Mouse (Mus musculus): ENCODE data around the gene Col28a1. TPM values are rescaled to one million over a fixed set of nuclear protein-coding genes. Genes with fewer than 3 reads are reported as not detected.

The Col28a1 gene
- total and polyA plus RNA-seq, 3 experiments, result not detected

DNA sequence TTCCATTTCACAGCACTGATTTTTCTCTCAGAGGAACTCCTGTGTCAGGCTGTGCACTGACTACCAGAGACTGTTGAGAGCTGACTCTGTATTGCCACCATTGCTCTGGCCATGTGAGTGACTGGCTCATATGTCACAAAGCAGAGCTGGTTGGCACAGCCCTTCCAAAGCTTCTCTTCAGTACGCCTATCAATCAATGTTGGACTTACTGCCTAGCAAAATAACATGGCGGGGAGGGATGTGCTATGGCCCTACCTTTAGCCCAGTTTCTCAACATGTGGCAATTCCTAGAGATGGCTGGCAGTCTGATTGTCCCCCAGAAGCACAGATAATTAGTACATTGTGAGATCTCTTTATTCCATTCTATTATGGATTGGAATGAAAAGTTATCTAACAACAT is 109.2 kb downstream of the Col28a1 start:
- Histone ChIP-seq H3K36me3 (ENCODE audit: control insufficient read depth in 1 of 2, insufficient read depth in 2 of 2, low read length in 2 of 2) (no peaks in the 10 kb centered on the region), H3K27me3 (ENCODE audit: control insufficient read depth in 1 of 2, insufficient read depth in 2 of 2, low read length in 2 of 2) (peaks cover 0 to 2% of the 10 kb centered on the region in 2 experiments; a peak in 1 of 4 replicates), H3K79me2 (ENCODE audit: control insufficient read depth, insufficient read depth, low read length, poor library complexity) (no peaks in the 10 kb centered on the region), H3K4me1 (ENCODE audit: control insufficient read depth in 1 of 2, insufficient read depth in 2 of 2, low read length in 2 of 2) (no peaks in the 10 kb centered on the region), H3K9ac (ENCODE audit: control insufficient read depth, low read depth, low read length, poor library complexity, severe bottlenecking) (no peak overlapping the region), H3K9me3 (replicated peaks; ENCODE audit: insufficient read depth, low read length) (no peaks in the 10 kb centered on the region), H3K27ac (ENCODE audit: control insufficient read depth, low read depth, low read length) (no peak overlapping the region), H3K4me3 (ENCODE audit: control insufficient read depth in 1 of 2, insufficient read depth in 1 of 2, low read depth in 2 of 2, low read length in 2 of 2) (no peak overlapping the region)
- TF ChIP-seq RCOR1 (IDR thresholded peaks at IDR 0.05; ENCODE audit: low read depth, low read length) (no peak), MAX (IDR thresholded peaks at IDR 0.05; ENCODE audit: low read length) (no peak), ETS1 (IDR thresholded peaks at IDR 0.05; ENCODE audit: low read depth, low read length) (no peak), E2F4 (IDR thresholded peaks at IDR 0.05; ENCODE audit: borderline replicate concordance, low read depth, low read length) (no peak), TAL1 (IDR thresholded peaks at IDR 0.05; ENCODE audit: low read length) (no peak), USF1 (IDR thresholded peaks at IDR 0.05; ENCODE audit: low read depth, low read length) (no peak), BHLHE40 (IDR thresholded peaks at IDR 0.05; ENCODE audit: borderline replicate concordance, low read depth, low read length) (no peak), ELF1 (IDR thresholded peaks at IDR 0.05; ENCODE audit: low read depth, low read length) (no peak), MXI1 (IDR thresholded peaks at IDR 0.05; ENCODE audit: low read depth, low read length) (no peak), POLR2AphosphoS5 (IDR thresholded peaks at IDR 0.05; ENCODE audit: borderline replicate concordance, low read depth, low read length) (no peak), TCF12 (IDR thresholded peaks at IDR 0.05; ENCODE audit: low read depth, low read length) (no peak), MAFK (IDR thresholded peaks at IDR 0.05; ENCODE audit: borderline replicate concordance, low read depth, low read length) (no peak), NELFE (IDR thresholded peaks at IDR 0.05; ENCODE audit: low read depth, low read length) (no peak)
- no peak for DNase-seq (ENCODE audit: low read depth, low spot score)

DNA sequence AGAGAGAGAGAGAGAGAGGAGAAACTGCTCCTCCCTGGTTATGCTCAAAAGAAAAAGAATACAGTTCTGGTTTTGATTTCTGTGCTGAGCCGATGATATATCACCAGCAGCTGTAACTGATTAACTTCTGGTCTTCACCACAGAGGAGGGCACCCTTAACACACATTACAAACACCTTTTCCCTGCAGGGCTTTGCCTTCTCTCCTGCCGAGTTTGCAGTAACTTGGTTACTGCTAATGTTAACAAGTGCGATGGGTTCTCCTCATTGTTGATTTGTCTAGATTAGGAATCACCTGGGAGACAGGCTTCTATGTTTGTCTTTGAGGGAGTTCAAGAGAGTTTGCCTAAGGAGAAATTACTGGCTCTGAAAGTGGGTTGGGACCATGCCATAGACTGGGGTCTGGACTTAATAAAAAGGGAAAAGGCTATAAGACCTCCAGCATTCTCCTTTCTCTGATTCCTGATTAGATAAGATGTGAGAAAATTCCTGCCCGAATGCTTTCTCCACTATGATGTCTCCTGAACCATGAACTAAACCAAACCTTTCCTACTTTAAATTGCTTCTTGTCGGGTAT is 114.8 kb downstream of the Col28a1 start:
- no peak overlapping the region for H3K4me3 ChIP-seq (ENCODE audit: control insufficient read depth in 1 of 2, insufficient read depth in 1 of 2, low read depth in 2 of 2, low read length in 2 of 2)
- no peak overlapping the region for H3K9ac ChIP-seq (ENCODE audit: control insufficient read depth, low read depth, low read length, poor library complexity, severe bottlenecking)
- no peaks in the 10 kb centered on the region for H3K9me3 ChIP-seq (replicated peaks; ENCODE audit: insufficient read depth, low read length)
- no peak for DNase-seq (ENCODE audit: low read depth, low spot score)
- TF ChIP-seq MAFK (IDR thresholded peaks at IDR 0.05; ENCODE audit: borderline replicate concordance, low read depth, low read length), result no peak
- no peak for TF ChIP-seq ETS1 (IDR thresholded peaks at IDR 0.05; ENCODE audit: low read depth, low read length)
- TF ChIP-seq CHD2 (IDR thresholded peaks at IDR 0.05; ENCODE audit: low read length), result no peak
- TF ChIP-seq MAZ (IDR thresholded peaks at IDR 0.05; ENCODE audit: low read depth, low read length), result no peak
- TF ChIP-seq TBP (IDR thresholded peaks at IDR 0.05; ENCODE audit: low read depth, low read length), result no peak
- no peak for TF ChIP-seq KAT2A (conservative IDR thresholded peaks at IDR 0.05; ENCODE audit: low read depth, low read length)
- no peak for TF ChIP-seq POLR2AphosphoS2 (IDR thresholded peaks at IDR 0.05; ENCODE audit: low read length)
- no peak for TF ChIP-seq TAL1 (IDR thresholded peaks at IDR 0.05; ENCODE audit: low read length)
- no peak for TF ChIP-seq CTCF (IDR thresholded peaks at IDR 0.05 in 2 of 3, conservative IDR thresholded peaks at IDR 0.05 in 1 of 3; ENCODE audit: control insufficient read depth in 1 of 3, insufficient read depth in 1 of 3, low read depth in 2 of 3, low read length in 3 of 3, poor library complexity in 1 of 3, severe bottlenecking in 1 of 3)
- no peak for TF ChIP-seq SMC3 (IDR thresholded peaks at IDR 0.05; ENCODE audit: low read depth, low read length)
- no peaks in the 10 kb centered on the region for H3K79me2 ChIP-seq (ENCODE audit: control insufficient read depth, insufficient read depth, low read length, poor library complexity)
- H3K27me3 ChIP-seq (ENCODE audit: control insufficient read depth in 1 of 2, insufficient read depth in 2 of 2, low read length in 2 of 2), result peaks cover 0 to 2% of the 10 kb centered on the region in 2 experiments; a peak in 2 of 4 replicates
- no peak overlapping the region for H3K27ac ChIP-seq (ENCODE audit: control insufficient read depth, low read depth, low read length)
- no peaks in the 10 kb centered on the region for H3K36me3 ChIP-seq (ENCODE audit: control insufficient read depth in 1 of 2, insufficient read depth in 2 of 2, low read length in 2 of 2)
- H3K4me1 ChIP-seq (ENCODE audit: control insufficient read depth in 1 of 2, insufficient read depth in 2 of 2, low read length in 2 of 2), result no peaks in the 10 kb centered on the region

Data from MEL (cell line).